Mouse (Mus musculus) E14TG2a.4 (cell line): ENCODE data around the gene Tmem164.

ENCODE experiments used
- CTCF ChIP-seq: conservative IDR thresholded peaks from 2 replicates; pipeline ENCODE4 v1.5.1; 2014; ENCODE audit warnings: low read length
- NANOG ChIP-seq: IDR thresholded peaks from 2 replicates; pipeline ENCODE4 v1.6.1; 2014; ENCODE audit warnings: borderline replicate concordance, low read length, mixed read lengths
- POU5F1 ChIP-seq: IDR thresholded peaks from 2 replicates; pipeline ENCODE4 v1.6.1; 2014; ENCODE audit warnings: low read length, borderline replicate concordance

- TF ChIP-seq CTCF (no peak), POU5F1 (no peak), NANOG (no peak)
Measured at GRCm38 (mm10) chrX:142769698-142770097, 88.5 kb downstream of the Tmem164 start.
